Mouse (Mus musculus): ENCODE data around the gene Mgat5. TPM values are rescaled to one million over a fixed set of nuclear protein-coding genes. Genes with fewer than 3 reads are reported as not detected.

Mgat5 gene
- polyA plus RNA-seq, 2 experiments, result 6.6 to 8.4 TPM

- H3K4me2 ChIP-seq (replicated peaks; ENCODE audit: low read depth, low read length, severe bottlenecking), result no peak overlapping the region
- H3K9ac ChIP-seq (ENCODE audit: low read depth, low read length, severe bottlenecking), result no peak overlapping the region
- no peak overlapping the region for H3K27ac ChIP-seq (replicated peaks; ENCODE audit: low read depth, low read length)
- H3K9me3 ChIP-seq (ENCODE audit: control insufficient read depth, low read length), result no peaks in the 10 kb centered on the region
- 91% methylated on average over 6 of the region's 6 CpGs for WGBS
- TF ChIP-seq POLR2A (IDR thresholded peaks at IDR 0.05; ENCODE audit: borderline replicate concordance, extremely low read depth, insufficient read depth, insufficient read length), result no peak
- no peak for ATAC-seq (ENCODE audit: low FRiP score, low read depth)
- H3K36me3 ChIP-seq (ENCODE audit: control insufficient read depth, insufficient read depth, low read length), result no peaks in the 10 kb centered on the region
- no peak overlapping the region for H3K4me3 ChIP-seq (replicated peaks; ENCODE audit: low read length)
- H3K4me1 ChIP-seq (ENCODE audit: control insufficient read depth, insufficient read depth, low read length), result no peaks in the 10 kb centered on the region
- DNase-seq (ENCODE audit: low spot score), result no peak
- no peaks in the 10 kb centered on the region for H3K27me3 ChIP-seq (ENCODE audit: control insufficient read depth, insufficient read depth, low read length)
Observed at GRCm38 (mm10) chr1:127511362-127511761, 306.5 kb downstream of the Mgat5 start.

- H3K4me3 ChIP-seq (replicated peaks; ENCODE audit: low read length), result no peak overlapping the region
- H3K9ac ChIP-seq (ENCODE audit: low read depth, low read length, severe bottlenecking), result no peak overlapping the region
Observed at GRCm38 (mm10) chr1:127512709-127513108, 307.9 kb downstream of the Mgat5 start.

GRCm38 (mm10) chr1:127513140-127513539 is 308.3 kb downstream of the Mgat5 start:
- Histone ChIP-seq H3K9ac (ENCODE audit: low read depth, low read length, severe bottlenecking) (no peak overlapping the region), H3K9me3 (ENCODE audit: control insufficient read depth, low read length) (no peaks in the 10 kb centered on the region), H3K4me2 (replicated peaks; ENCODE audit: low read depth, low read length, severe bottlenecking) (no peak overlapping the region), H3K4me1 (ENCODE audit: control insufficient read depth, insufficient read depth, low read length) (no peaks in the 10 kb centered on the region), H3K27ac (replicated peaks; ENCODE audit: low read depth, low read length) (no peak overlapping the region), H3K36me3 (ENCODE audit: control insufficient read depth, insufficient read depth, low read length) (no peaks in the 10 kb centered on the region), H3K4me3 (replicated peaks; ENCODE audit: low read length) (no peak overlapping the region), H3K27me3 (ENCODE audit: control insufficient read depth, insufficient read depth, low read length) (no peaks in the 10 kb centered on the region)
- DNase-seq (ENCODE audit: low spot score), result no peak
- WGBS, result 84% methylated on average over 8 of the region's 8 CpGs
- TF ChIP-seq POLR2A (IDR thresholded peaks at IDR 0.05; ENCODE audit: borderline replicate concordance, extremely low read depth, insufficient read depth, insufficient read length), result no peak
- no peak for ATAC-seq (ENCODE audit: low FRiP score, low read depth)

More at GRCm38 (mm10) chr1:127512709-127513108, 307.9 kb downstream of the Mgat5 start:
- ATAC-seq (ENCODE audit: low FRiP score, low read depth), result no peak
- H3K9me3 ChIP-seq (ENCODE audit: control insufficient read depth, low read length), result no peaks in the 10 kb centered on the region
- no peak overlapping the region for H3K27ac ChIP-seq (replicated peaks; ENCODE audit: low read depth, low read length)
- no peak overlapping the region for H3K4me2 ChIP-seq (replicated peaks; ENCODE audit: low read depth, low read length, severe bottlenecking)
- no peak for TF ChIP-seq POLR2A (IDR thresholded peaks at IDR 0.05; ENCODE audit: borderline replicate concordance, extremely low read depth, insufficient read depth, insufficient read length)
- WGBS, result 67% methylated on average over 6 of the region's 6 CpGs
- no peaks in the 10 kb centered on the region for H3K4me1 ChIP-seq (ENCODE audit: control insufficient read depth, insufficient read depth, low read length)
- H3K36me3 ChIP-seq (ENCODE audit: control insufficient read depth, insufficient read depth, low read length), result no peaks in the 10 kb centered on the region
- no peak for DNase-seq (ENCODE audit: low spot score)
- H3K27me3 ChIP-seq (ENCODE audit: control insufficient read depth, insufficient read depth, low read length), result no peaks in the 10 kb centered on the region

GRCm38 (mm10) chr1:127513664-127514063 is 308.8 kb downstream of the Mgat5 start:
- H3K27ac ChIP-seq (replicated peaks; ENCODE audit: low read depth, low read length), result no peak overlapping the region
- WGBS, result 77% methylated on average over 3 of the region's 3 CpGs
- no peak overlapping the region for H3K4me3 ChIP-seq (replicated peaks; ENCODE audit: low read length)
- no peak for DNase-seq (ENCODE audit: low spot score)
- H3K4me1 ChIP-seq (ENCODE audit: control insufficient read depth, insufficient read depth, low read length), result no peaks in the 10 kb centered on the region
- H3K9ac ChIP-seq (ENCODE audit: low read depth, low read length, severe bottlenecking), result no peak overlapping the region
- no peak overlapping the region for H3K4me2 ChIP-seq (replicated peaks; ENCODE audit: low read depth, low read length, severe bottlenecking)
- H3K36me3 ChIP-seq (ENCODE audit: control insufficient read depth, insufficient read depth, low read length), result no peaks in the 10 kb centered on the region
- no peaks in the 10 kb centered on the region for H3K27me3 ChIP-seq (ENCODE audit: control insufficient read depth, insufficient read depth, low read length)
- TF ChIP-seq POLR2A (IDR thresholded peaks at IDR 0.05; ENCODE audit: borderline replicate concordance, extremely low read depth, insufficient read depth, insufficient read length), result no peak
- no peak for ATAC-seq (ENCODE audit: low FRiP score, low read depth)
- no peaks in the 10 kb centered on the region for H3K9me3 ChIP-seq (ENCODE audit: control insufficient read depth, low read length)

GRCm38 (mm10) chr1:127514479-127514878 is 309.7 kb downstream of the Mgat5 start:
- ATAC-seq (ENCODE audit: low FRiP score, low read depth) (no peak), DNase-seq (ENCODE audit: low spot score) (no peak)
- no peak overlapping the region for H3K27ac ChIP-seq (replicated peaks; ENCODE audit: low read depth, low read length)
- no peaks in the 10 kb centered on the region for H3K9me3 ChIP-seq (ENCODE audit: control insufficient read depth, low read length)
- H3K4me3 ChIP-seq (replicated peaks; ENCODE audit: low read length), result no peak overlapping the region
- H3K36me3 ChIP-seq (ENCODE audit: control insufficient read depth, insufficient read depth, low read length), result no peaks in the 10 kb centered on the region
- TF ChIP-seq POLR2A (IDR thresholded peaks at IDR 0.05; ENCODE audit: borderline replicate concordance, extremely low read depth, insufficient read depth, insufficient read length), result no peak
- H3K27me3 ChIP-seq (ENCODE audit: control insufficient read depth, insufficient read depth, low read length), result no peaks in the 10 kb centered on the region
- no peak overlapping the region for H3K4me2 ChIP-seq (replicated peaks; ENCODE audit: low read depth, low read length, severe bottlenecking)
- H3K9ac ChIP-seq (ENCODE audit: low read depth, low read length, severe bottlenecking), result no peak overlapping the region
- H3K4me1 ChIP-seq (ENCODE audit: control insufficient read depth, insufficient read depth, low read length), result no peaks in the 10 kb centered on the region
- 66% methylated on average over 3 of the region's 3 CpGs for WGBS

- Histone ChIP-seq H3K4me1 (ENCODE audit: control insufficient read depth, insufficient read depth, low read length) (no peaks in the 10 kb centered on the region), H3K4me3 (replicated peaks; ENCODE audit: low read length) (no peak overlapping the region), H3K9ac (ENCODE audit: low read depth, low read length, severe bottlenecking) (no peak overlapping the region), H3K4me2 (replicated peaks; ENCODE audit: low read depth, low read length, severe bottlenecking) (no peak overlapping the region), H3K27ac (replicated peaks; ENCODE audit: low read depth, low read length) (no peak overlapping the region), H3K27me3 (ENCODE audit: control insufficient read depth, insufficient read depth, low read length) (no peaks in the 10 kb centered on the region), H3K9me3 (ENCODE audit: control insufficient read depth, low read length) (no peaks in the 10 kb centered on the region), H3K36me3 (ENCODE audit: control insufficient read depth, insufficient read depth, low read length) (no peaks in the 10 kb centered on the region)
- ATAC-seq (ENCODE audit: low FRiP score, low read depth), result no peak
- 97% methylated on average over 10 of the region's 10 CpGs for WGBS
- no peak for DNase-seq (ENCODE audit: low spot score)
- no peak for TF ChIP-seq POLR2A (IDR thresholded peaks at IDR 0.05; ENCODE audit: borderline replicate concordance, extremely low read depth, insufficient read depth, insufficient read length)
Observed at GRCm38 (mm10) chr1:127514888-127515287, 310.1 kb downstream of the Mgat5 start.
